Mouse (Mus musculus) megakaryocyte, embryonic 14.5 days (primary cell): ENCODE measurements at regions not wholly inside any gene's neighbourhood (a gene's known extent, or its start where the extent isn't known, plus 50 kb on each side); places are given as distances from the start of the nearest gene placed in this dataset.

Source experiments
- FLI1 ChIP-seq: IDR thresholded peaks from 2 replicates; pipeline ENCODE4 v1.6.1; 2012; ENCODE audit warnings: low read length, inconsistent platforms, mixed read lengths
- GATA1 ChIP-seq: IDR thresholded peaks from 3 replicates; pipeline ENCODE4 v1.6.1; 2012; ENCODE audit warnings: mixed read lengths, low read length, inconsistent platforms, borderline replicate concordance

GRCm38 (mm10) chr3:50940656-50941055 lies 283.6 kb upstream of the Noct start:
- TF ChIP-seq GATA1 (no peak), FLI1 (no peak)
